17 mouse cellular contexts compared by ENCODE assay signal in genomic region chr19:32263753-32264152, GRCm38 (mm10).
DNase-seq lines count a peak whose midpoint lies in the region; ATAC-seq and TF ChIP-seq lines count a peak whose summit lies in the region.
"Had no signal": no experiment of that assay in that cellular context is flagged by ENCODE, and none has a peak within 500 bp of the region (broad histone marks: within the 10 kb centered on the region; RNA-seq: fewer than 3 reads in every experiment).

No protein-coding gene starts in this region.

- ATAC-seq in G1E (ENCODE audit: extremely low read depth, insufficient number of reproducible peaks, low FRiP score, poor library complexity, severe bottlenecking): peak; percentile 58
- ATAC-seq in megakaryocyte-erythroid progenitor cell, adult 5-6 weeks (replicated peaks; ENCODE audit: low FRiP score, low TSS enrichment, poor library complexity, severe bottlenecking): peak; percentile 50; the same call in 1 of the 2 replicates
- ATAC-seq: forebrain, embryonic 15.5 days; midbrain, embryonic 16.5 days had no signal

- no peaks in the 10 kb centered on the region for H3K9me3 ChIP-seq in G1E (replicated peaks)
- H3K9me3 ChIP-seq: embryonic facial prominence, embryonic 15.5 days; forebrain, embryonic 15.5 days; hindbrain, embryonic 15.5 days; neural tube, embryonic 12.5 days had no signal

- WGBS in large intestine, adult 2 months: 48% methylated on average over 1 of the region's 1 CpGs

- no peaks in the 10 kb centered on the region for H3K27me3 ChIP-seq in G1E (ENCODE audit: insufficient read depth, low read length)
- H3K27me3 ChIP-seq: CH12.LX; embryonic facial prominence, embryonic 15.5 days; forebrain, embryonic 15.5 days; hindbrain, embryonic 15.5 days; neural tube, embryonic 12.5 days had no signal

- H3K4me1 ChIP-seq in G1E (ENCODE audit: insufficient read depth, low read depth, low read length): peaks cover 89% of the 10 kb centered on the region
- H3K4me1 ChIP-seq: embryonic facial prominence, embryonic 15.5 days; forebrain, embryonic 15.5 days; hindbrain, embryonic 15.5 days; neural tube, embryonic 12.5 days had no signal

- H3K36me3 ChIP-seq in G1E (replicated peaks): peaks cover 22% of the 10 kb centered on the region
- H3K36me3 ChIP-seq: embryonic facial prominence, embryonic 15.5 days; forebrain, embryonic 15.5 days; hindbrain, embryonic 15.5 days; neural tube, embryonic 12.5 days had no signal

- DNase-seq in CD4-positive, CD25-positive, alpha-beta regulatory T cell, adult 2 months (ENCODE audit: low read depth, low spot score): peak; percentile 48
- no peak for DNase-seq in G1E (ENCODE audit: low spot score)
- peak; percentile 35 for DNase-seq in large intestine, adult 2 months (ENCODE audit: low read depth, low spot score)
- DNase-seq in retina, embryonic 14.5 days (ENCODE audit: low spot score): no peak
- DNase-seq in layer of hippocampus, adult 2 months (ENCODE audit: low spot score in 2 of 2): no peak
- DNase-seq in adrenal gland, postnatal 10 days: no peak
- DNase-seq: cerebellum, adult 2 months; heart, adult 18-20 months; lung, postnatal 36 days; retina, postnatal 1 day had no signal

- TF ChIP-seq CTCF in G1E (IDR thresholded peaks at IDR 0.05; ENCODE audit: low read depth, low read length): no peak
- no peak for TF ChIP-seq CTCF in layer of hippocampus, adult 2 months (conservative IDR thresholded peaks at IDR 0.05)

- H3K4me3 ChIP-seq in G1E (ENCODE audit: low read depth, low read length): no peak overlapping the region; the same call in 1 of the 2 replicates
- H3K4me3 ChIP-seq in layer of hippocampus, adult 2 months: no peak overlapping the region
- H3K4me3 ChIP-seq: embryonic facial prominence, embryonic 15.5 days; forebrain, embryonic 15.5 days; hindbrain, embryonic 15.5 days; neural tube, embryonic 12.5 days had no signal

- H3K27ac ChIP-seq in layer of hippocampus, adult 2 months: no peak overlapping the region
- H3K27ac ChIP-seq: embryonic facial prominence, embryonic 15.5 days; forebrain, embryonic 15.5 days; hindbrain, embryonic 15.5 days; neural tube, embryonic 12.5 days had no signal

Comparison
In these comparisons a context has a peak if more than half of its experiments do, and no peak if none do; other contexts are left out.
1. DNase-seq: peak in CD4-positive, CD25-positive, alpha-beta regulatory T cell, adult 2 months (single experiment) and large intestine, adult 2 months (single experiment); none in G1E (single experiment), retina, embryonic 14.5 days (single experiment), layer of hippocampus, adult 2 months (0 of 2) and adrenal gland, postnatal 10 days (single experiment).